Mouse (Mus musculus) embryonic facial prominence, embryonic 13.5 days (tissue): ENCODE data around the gene Gm47985. TPM values are rescaled to one million over a fixed set of nuclear protein-coding genes. Genes with fewer than 3 reads are reported as not detected.
A peak's percentile ranks its signal among the peaks of the same experiment; 100 is the strongest.
"Not testable (repeated sequence)": the region's sequence is repeated elsewhere in the genome, so short reads cannot be mapped to it uniquely, and the experiment has no call there.

Experiments
- ATAC-seq: fragments of 200-750 bp; cut with Nextera tagmentation; 2 replicates; pipeline ENCODE4 v1.8.0; 2017; ENCODE audit warnings: low read depth; ENCODE audit not compliant: insufficient number of reproducible peaks, insufficient read depth, low FRiP score, low TSS enrichment
- H3K27ac ChIP-seq: fragments of 300-500 bp; sonication (generic); 2 replicates; pipeline ENCODE4 v1.5.1; 2015; ENCODE audit warnings: moderate library complexity, mild to moderate bottlenecking, inconsistent platforms
- H3K27me3 ChIP-seq: fragments of 300-500 bp; sonication (generic); 2 replicates; pipeline ENCODE4 v1.6.1; 2015; ENCODE audit warnings: mild to moderate bottlenecking, inconsistent platforms
- H3K36me3 ChIP-seq: fragments of 300-500 bp; sonication (generic); 2 replicates; pipeline ENCODE4 v1.6.1; 2015; ENCODE audit warnings: mild to moderate bottlenecking, inconsistent platforms
- H3K4me1 ChIP-seq: fragments of 300-500 bp; sonication (generic); 2 replicates; pipeline ENCODE4 v1.6.1; 2015; ENCODE audit warnings: inconsistent platforms
- H3K4me2 ChIP-seq: fragments of 300-500 bp; sonication (generic); 2 replicates; pipeline ENCODE4 v1.6.1; 2015; ENCODE audit warnings: moderate library complexity, mild to moderate bottlenecking, inconsistent platforms
- H3K4me3 ChIP-seq: fragments of 300-500 bp; sonication (generic); 2 replicates; pipeline ENCODE4 v1.5.1; 2015; ENCODE audit warnings: mild to moderate bottlenecking, inconsistent platforms
- H3K9ac ChIP-seq: fragments of 300-500 bp; sonication (generic); 2 replicates; pipeline ENCODE4 v1.6.1; 2015; ENCODE audit warnings: mild to moderate bottlenecking, inconsistent platforms
- H3K9me3 ChIP-seq: fragments of 300-500 bp; sonication (generic); 2 replicates; pipeline ENCODE4 v1.6.1; 2016; ENCODE audit warnings: inconsistent platforms
- WGBS: fragments of 180-500 bp; shearing (Covaris S2); methylation state at CpG from one replicate; pipeline ENCODE4 v1.1.7; 2015; ENCODE audit warnings: mixed read lengths; 5-methylcytosine and 5-hydroxymethylcytosine counted together
- polyA plus RNA-seq: library from polyadenylated mRNA; unstranded; fragments of >200 nt; fragmentation: Nextera tagmentation; extraction: Ambion mirVana; gene quantifications from 2 replicates; pipeline ENCODE4 v1.2.1, GENCODE M21; 2015

Gm47985 gene
- polyA plus RNA-seq, 1 experiment from 2014 or later = not detected

DNA sequence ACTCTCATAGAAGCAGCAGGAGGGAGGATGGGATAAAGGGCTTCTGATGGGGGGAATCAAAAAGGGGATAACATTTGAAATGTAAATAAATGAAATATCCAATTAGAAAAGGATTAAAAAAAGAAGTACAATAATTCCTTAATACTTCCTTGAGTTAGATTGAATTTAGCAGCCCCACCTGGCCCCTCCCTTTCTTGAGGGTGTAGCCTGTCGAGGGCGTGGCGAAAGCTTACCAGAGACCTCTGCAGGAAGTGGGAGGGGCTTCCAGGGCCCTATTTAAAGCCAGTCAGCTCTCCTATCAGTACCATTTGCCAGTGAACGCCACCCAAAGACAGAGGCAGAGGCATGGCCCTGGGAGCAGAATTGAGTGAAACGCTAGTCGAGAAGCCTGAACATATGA is 21.5 kb downstream of the Gm47985 start, which contains the start of gene 3110040M04Rik:
3110040M04Rik (plus strand) TSS at position 304 of the 400 bp plus-strand sequence.
- not testable (repeated sequence) for H3K4me3 ChIP-seq, H3K9ac ChIP-seq, H3K9me3 ChIP-seq, H3K27ac ChIP-seq, ATAC-seq, H3K4me1 ChIP-seq, H3K27me3 ChIP-seq, H3K4me2 ChIP-seq, H3K36me3 ChIP-seq
- no CpG with 5 or more reads among the region's 6 CpGs for WGBS

DNA sequence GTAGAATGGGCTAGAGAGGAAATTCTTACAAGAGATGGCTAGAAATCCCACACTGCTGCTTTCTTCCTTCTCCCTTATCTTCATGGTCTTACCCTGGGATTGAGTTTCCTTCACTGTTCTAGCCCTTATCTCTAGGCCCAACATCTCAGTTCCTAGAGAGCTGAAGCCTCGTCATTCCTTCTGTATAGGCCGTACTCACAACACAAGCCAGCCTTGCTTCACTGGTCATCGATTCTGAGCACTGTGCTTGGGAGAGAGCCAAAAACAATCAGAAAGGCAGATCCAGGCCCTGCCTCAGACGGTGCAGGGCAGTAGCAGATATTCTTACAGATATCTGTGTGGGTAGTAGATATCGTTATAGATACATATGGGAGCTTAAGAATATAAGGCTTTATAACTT is 26.2 kb downstream of the Gm47985 start:
- H3K9ac ChIP-seq, H3K27ac ChIP-seq, H3K4me1 ChIP-seq, H3K4me2 ChIP-seq, H3K27me3 ChIP-seq, H3K36me3 ChIP-seq, H3K9me3 ChIP-seq, H3K4me3 ChIP-seq: not testable (repeated sequence)
- ATAC-seq = peak; percentile 37; the same call in 1 of the 2 replicates
- 72% methylated on average over 4 of the region's 5 CpGs for WGBS

DNA sequence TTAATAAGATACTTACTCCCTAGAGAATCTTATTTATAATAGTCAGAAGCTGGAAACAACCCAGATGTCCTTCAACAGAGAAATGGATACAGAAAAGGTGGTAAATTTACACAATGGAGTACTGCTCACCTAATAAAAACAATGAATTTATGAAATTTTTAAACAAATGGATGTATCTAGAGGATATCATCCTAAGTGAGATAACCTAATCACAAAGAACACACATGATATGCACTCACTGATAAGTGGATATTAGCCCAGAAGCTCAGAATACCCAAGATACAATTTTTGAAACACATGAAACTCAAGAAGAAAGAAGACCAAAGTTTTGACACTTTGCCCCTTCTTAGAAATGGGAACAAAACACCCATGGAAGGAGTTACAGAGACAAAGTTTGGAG is 26.6 kb downstream of the Gm47985 start:
- H3K9me3 ChIP-seq, H3K4me3 ChIP-seq, H3K27me3 ChIP-seq, H3K36me3 ChIP-seq, ATAC-seq, H3K4me2 ChIP-seq, H3K4me1 ChIP-seq, H3K9ac ChIP-seq, H3K27ac ChIP-seq: not testable (repeated sequence)

DNA sequence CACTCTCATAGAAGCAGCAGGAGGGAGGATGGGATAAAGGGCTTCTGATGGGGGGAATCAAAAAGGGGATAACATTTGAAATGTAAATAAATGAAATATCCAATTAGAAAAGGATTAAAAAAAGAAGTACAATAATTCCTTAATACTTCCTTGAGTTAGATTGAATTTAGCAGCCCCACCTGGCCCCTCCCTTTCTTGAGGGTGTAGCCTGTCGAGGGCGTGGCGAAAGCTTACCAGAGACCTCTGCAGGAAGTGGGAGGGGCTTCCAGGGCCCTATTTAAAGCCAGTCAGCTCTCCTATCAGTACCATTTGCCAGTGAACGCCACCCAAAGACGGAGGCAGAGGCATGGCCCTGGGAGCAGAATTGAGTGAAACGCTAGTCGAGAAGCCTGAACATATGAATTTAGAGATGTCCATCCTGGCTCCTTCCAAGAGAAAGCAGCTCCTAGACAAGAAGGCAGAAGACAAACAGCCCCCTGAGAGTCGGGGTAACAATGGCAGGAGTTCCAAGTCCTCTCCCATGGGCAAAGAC is 27.6 kb downstream of the Gm47985 start, which contains the start of gene Gm47996:
Gm47996 (plus strand) TSS at position 308 of the 532 bp plus-strand sequence.
- not testable (repeated sequence) for ATAC-seq, H3K9me3 ChIP-seq, H3K36me3 ChIP-seq, H3K4me1 ChIP-seq, H3K9ac ChIP-seq, H3K27ac ChIP-seq, H3K4me3 ChIP-seq, H3K27me3 ChIP-seq, H3K4me2 ChIP-seq
- 84% methylated on average over 5 of the region's 8 CpGs for WGBS

DNA sequence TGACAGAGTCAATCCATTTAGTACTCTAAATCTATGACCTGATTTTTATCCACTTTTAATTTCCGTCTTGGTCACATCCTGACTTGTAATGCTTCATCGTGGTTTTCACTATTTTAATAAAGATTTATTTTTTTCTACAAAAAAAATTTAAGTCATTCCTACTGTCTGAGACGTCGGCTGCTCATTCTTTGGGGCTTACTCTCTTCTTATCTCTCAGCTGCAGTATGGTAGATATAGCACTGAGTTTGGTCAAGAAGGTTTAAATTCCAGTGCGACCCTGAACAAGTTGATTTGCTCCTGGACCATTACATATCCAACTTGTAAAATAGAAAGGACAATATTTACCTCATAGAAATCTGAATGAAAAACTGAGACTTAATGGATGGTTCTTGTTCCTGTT is 29.3 kb downstream of the Gm47985 start:
- 89% methylated on average over 5 of the region's 5 CpGs for WGBS
- H3K4me1 ChIP-seq, H3K9ac ChIP-seq, H3K9me3 ChIP-seq, H3K27me3 ChIP-seq, ATAC-seq, H3K4me3 ChIP-seq, H3K27ac ChIP-seq, H3K36me3 ChIP-seq, H3K4me2 ChIP-seq: not testable (repeated sequence)

DNA sequence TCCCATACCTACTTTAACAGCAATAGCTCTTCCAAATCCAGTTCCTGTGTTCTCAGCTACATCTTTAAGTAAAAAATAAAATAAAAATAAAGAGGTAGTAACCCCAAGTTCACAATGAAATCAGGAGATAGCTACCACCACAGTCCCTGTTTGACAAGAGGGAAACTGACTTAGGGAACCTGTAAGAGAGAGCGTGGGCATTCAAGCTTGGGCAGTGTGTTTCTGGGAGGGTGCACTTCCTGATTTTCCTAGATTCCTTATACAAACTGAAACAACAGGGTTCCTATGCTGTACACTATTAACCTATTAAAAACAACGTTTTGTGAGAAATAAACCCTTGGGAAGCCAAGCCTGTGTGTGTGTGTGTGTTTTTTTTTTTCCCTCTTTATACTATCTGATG is 32.5 kb downstream of the Gm47985 start:
- Histone ChIP-seq H3K27me3 (no peaks in the 10 kb centered on the region), H3K4me3 (no peak overlapping the region), H3K36me3 (no peaks in the 10 kb centered on the region), H3K27ac (no peak overlapping the region), H3K4me1 (peaks cover 9% of the 10 kb centered on the region; the same call in 1 of the 2 replicates), H3K9me3 (no peaks in the 10 kb centered on the region), H3K4me2 (no peak overlapping the region), H3K9ac (no peak overlapping the region)
- WGBS = 71% methylated on average over 2 of the region's 2 CpGs
- ATAC-seq = no peak

DNA sequence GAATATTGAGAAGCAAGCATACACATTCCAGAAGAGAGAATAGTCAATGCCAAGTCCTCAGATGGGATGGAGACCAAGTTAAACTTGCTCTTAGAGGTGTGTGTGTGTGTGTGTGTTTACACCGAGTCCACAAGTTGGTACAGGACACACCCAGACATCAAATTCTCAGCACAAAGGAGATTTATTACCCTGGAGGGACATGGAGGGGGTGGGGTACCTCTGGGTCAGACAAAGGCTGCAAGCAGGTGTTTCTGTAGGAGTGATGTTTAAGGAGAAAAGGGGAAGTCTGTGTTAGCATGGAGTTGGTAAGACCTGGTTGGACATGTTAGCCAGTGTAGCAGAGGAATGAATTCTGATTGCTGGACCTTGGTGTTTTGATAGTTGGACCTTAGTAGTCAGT is 33.6 kb downstream of the Gm47985 start:
- H3K9ac ChIP-seq = no peak overlapping the region
- H3K4me3 ChIP-seq = no peak overlapping the region
- 50% methylated on average over 1 of the region's 1 CpGs for WGBS
- no peak overlapping the region for H3K4me2 ChIP-seq
- no peaks in the 10 kb centered on the region for H3K9me3 ChIP-seq
- ATAC-seq = no peak
- no peaks in the 10 kb centered on the region for H3K36me3 ChIP-seq
- H3K27ac ChIP-seq = no peak overlapping the region
- no peaks in the 10 kb centered on the region for H3K27me3 ChIP-seq
- H3K4me1 ChIP-seq = peaks cover 9% of the 10 kb centered on the region; the same call in 1 of the 2 replicates

DNA sequence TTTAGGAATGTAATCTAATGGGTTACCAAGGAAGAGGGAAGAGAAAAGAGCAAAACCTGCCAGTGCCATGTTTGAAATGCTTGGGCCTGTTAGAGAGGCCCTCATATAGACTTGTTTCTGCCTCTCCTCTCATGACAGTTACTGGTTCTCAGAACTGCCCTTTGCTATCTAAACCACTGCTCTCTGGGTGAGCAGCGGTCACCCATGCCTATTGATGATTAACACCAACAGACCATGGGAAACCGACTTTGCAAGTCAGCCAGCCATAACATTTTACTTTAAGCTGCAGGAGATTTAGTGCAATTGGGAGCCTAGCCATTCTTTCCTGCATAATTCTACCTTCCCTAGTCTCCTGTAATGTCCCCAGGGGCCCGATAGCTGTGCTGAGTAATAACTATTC is 34.1 kb downstream of the Gm47985 start:
- Histone ChIP-seq H3K4me2 (no peak overlapping the region), H3K27me3 (no peaks in the 10 kb centered on the region), H3K9ac (no peak overlapping the region), H3K27ac (no peak overlapping the region), H3K4me1 (peaks cover 9% of the 10 kb centered on the region; the same call in 1 of the 2 replicates), H3K36me3 (no peaks in the 10 kb centered on the region), H3K9me3 (no peaks in the 10 kb centered on the region), H3K4me3 (no peak overlapping the region)
- no peak for ATAC-seq
- 77% methylated on average over 3 of the region's 3 CpGs for WGBS

DNA sequence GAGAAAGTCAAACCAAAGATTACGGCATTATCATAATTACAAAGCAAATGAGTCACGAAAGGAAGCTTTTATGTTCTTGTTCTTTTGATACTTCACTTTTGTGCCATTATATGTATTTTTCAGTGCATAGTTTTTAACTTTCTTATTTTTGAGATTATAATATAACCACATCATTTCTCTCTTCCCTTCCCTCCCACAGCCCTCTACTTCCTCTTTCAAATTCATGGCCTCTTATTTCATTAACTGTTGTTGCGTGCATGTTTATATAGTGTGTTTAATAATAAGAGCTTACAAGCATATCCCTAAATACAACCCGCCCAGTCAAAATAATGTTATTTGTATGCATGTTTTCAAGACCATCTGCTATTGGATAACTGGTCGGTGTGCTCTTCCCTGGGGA is 36.7 kb downstream of the Gm47985 start:
- no peaks in the 10 kb centered on the region for H3K9me3 ChIP-seq
- no peak overlapping the region for H3K4me2 ChIP-seq
- H3K36me3 ChIP-seq = no peaks in the 10 kb centered on the region
- no peak overlapping the region for H3K4me3 ChIP-seq
- no peak overlapping the region for H3K9ac ChIP-seq
- no peak for ATAC-seq
- 85% methylated on average over 5 of the region's 5 CpGs for WGBS
- no peak overlapping the region for H3K27ac ChIP-seq
- H3K27me3 ChIP-seq = no peaks in the 10 kb centered on the region
- H3K4me1 ChIP-seq = peaks cover 5% of the 10 kb centered on the region; the same call in 1 of the 2 replicates

DNA sequence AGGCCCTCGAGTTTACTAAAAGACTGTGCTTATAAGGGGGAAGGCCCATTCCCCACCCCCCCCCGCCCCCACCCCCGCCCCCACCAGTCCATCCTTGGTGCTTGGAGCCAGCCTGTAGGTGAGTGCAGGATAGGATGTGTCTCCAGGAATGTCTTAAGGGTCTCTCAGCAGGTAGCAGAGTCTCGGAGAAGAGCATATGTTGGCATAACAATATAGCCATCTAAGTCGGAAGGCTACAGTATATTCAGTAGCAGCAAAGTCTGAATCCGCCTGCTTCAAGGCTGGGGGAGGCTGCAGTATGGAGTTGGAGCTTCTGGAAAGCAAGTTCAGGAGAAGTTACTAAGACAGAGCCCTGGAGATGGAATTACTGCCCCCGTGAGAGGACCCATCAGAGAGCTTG is 37.8 kb downstream of the Gm47985 start:
- no peak for ATAC-seq
- Histone ChIP-seq H3K4me2 (no peak overlapping the region), H3K9ac (no peak overlapping the region), H3K4me3 (no peak overlapping the region), H3K4me1 (no peaks in the 10 kb centered on the region), H3K27me3 (no peaks in the 10 kb centered on the region), H3K9me3 (no peaks in the 10 kb centered on the region), H3K27ac (no peak overlapping the region), H3K36me3 (no peaks in the 10 kb centered on the region)
- WGBS = 66% methylated on average over 7 of the region's 7 CpGs

DNA sequence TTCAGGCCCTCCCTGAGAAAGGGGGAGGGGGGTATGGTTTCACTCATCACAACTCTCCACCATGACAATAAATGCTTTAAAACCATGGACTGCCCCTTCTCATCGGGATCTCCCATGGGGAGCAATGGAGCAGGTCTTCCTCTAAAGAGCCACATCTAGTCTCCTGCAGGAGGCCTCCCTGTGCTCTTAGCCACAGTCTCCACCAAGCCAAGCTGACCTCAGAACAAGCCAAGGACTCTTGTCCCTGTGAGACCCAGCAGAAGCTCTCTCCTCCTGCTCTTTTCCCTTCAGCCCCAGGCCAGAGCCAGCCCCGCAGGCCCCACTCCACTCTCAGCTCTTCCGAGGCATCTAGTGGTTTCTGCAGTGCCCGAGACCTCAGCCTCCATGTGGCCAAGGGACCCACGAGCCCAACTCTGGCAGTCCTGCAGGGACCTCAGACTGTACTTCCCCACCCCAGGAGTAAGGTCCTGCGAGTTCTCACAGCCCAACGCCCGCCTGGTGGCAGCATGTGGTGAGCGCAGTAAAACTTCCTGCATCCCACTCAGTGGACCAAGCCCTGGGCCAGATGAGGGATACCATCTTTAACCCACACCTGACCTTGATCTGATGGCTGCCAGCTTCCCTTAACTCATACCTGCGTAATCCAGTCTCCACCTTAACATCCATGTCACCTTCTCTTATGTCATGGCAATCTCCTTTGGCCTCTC is 40.4 kb downstream of the Gm47985 start:
- H3K9ac ChIP-seq = no peak overlapping the region
- no peak for ATAC-seq
- WGBS = 85% methylated on average over 10 of the region's 10 CpGs

DNA sequence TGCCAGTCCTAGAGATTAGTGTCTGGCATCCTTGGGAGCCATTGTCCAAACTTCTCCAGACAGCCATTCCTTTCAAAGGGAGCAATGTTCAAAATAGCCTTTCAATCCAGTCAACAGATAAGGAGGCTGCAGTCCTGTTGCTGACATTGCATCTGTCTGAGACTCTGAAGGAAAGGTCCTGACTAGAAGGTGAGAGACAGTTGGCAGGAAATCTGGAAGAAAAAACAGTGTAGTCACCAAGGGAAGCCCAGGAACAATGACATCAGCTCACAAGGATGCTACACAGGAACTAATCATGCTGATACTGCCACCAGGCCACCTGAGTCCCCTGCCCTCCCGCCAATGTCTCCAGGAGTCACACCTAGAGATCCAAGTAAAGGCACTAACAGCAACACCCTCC is 41.0 kb downstream of the Gm47985 start:
- ATAC-seq = no peak
- no peaks in the 10 kb centered on the region for H3K9me3 ChIP-seq
- WGBS = 79% methylated on average over 1 of the region's 1 CpGs
- H3K27me3 ChIP-seq = no peaks in the 10 kb centered on the region
- peaks cover 3% of the 10 kb centered on the region; the same call in 1 of the 2 replicates for H3K4me1 ChIP-seq
- no peak overlapping the region for H3K9ac ChIP-seq
- H3K36me3 ChIP-seq = no peaks in the 10 kb centered on the region
- H3K27ac ChIP-seq = no peak overlapping the region
- H3K4me2 ChIP-seq = no peak overlapping the region
- H3K4me3 ChIP-seq = no peak overlapping the region

More for the DNA sequence above, 40.4 kb downstream of the Gm47985 start:
- no peak overlapping the region for H3K4me3 ChIP-seq
- H3K9me3 ChIP-seq = no peaks in the 10 kb centered on the region
- H3K4me2 ChIP-seq = no peak overlapping the region
- no peaks in the 10 kb centered on the region for H3K36me3 ChIP-seq
- H3K27me3 ChIP-seq = no peaks in the 10 kb centered on the region
- peaks cover 3% of the 10 kb centered on the region; the same call in 1 of the 2 replicates for H3K4me1 ChIP-seq
- H3K27ac ChIP-seq = no peak overlapping the region
